Mouse (Mus musculus) midbrain, embryonic 11.5 days (tissue): ENCODE data around the gene Mmp27. TPM values are rescaled to one million over a fixed set of nuclear protein-coding genes. Genes with fewer than 3 reads are reported as not detected.

Experiments used
- ATAC-seq: fragments of 200-750 bp; cut with Nextera tagmentation; 2 replicates; pipeline ENCODE4 v1.8.0; 2017; ENCODE audit warnings: moderate TSS enrichment, moderate library complexity; ENCODE audit not compliant: low FRiP score
- DNase-seq: peaks from one replicate; pipeline ENCODE4 v3.0.0; 2015; ENCODE audit warnings: low spot score; ENCODE audit errors: missing footprints
- H3K27ac ChIP-seq: fragments of 300-500 bp; sonication (generic); 2 replicates; pipeline ENCODE4 v1.5.1; 2014; ENCODE audit warnings: low read depth, low read length
- H3K27me3 ChIP-seq: fragments of 300-500 bp; sonication (generic); 2 replicates; pipeline ENCODE4 v1.6.1; 2014; ENCODE audit warnings: mild to moderate bottlenecking, low read length, moderate library complexity, mixed read lengths; ENCODE audit not compliant: control insufficient read depth, insufficient read depth
- H3K36me3 ChIP-seq: fragments of 300-500 bp; sonication (generic); 2 replicates; pipeline ENCODE4 v1.6.1; 2014; ENCODE audit warnings: mild to moderate bottlenecking, low read length, moderate library complexity, mixed read lengths; ENCODE audit not compliant: control insufficient read depth, insufficient read depth
- H3K4me1 ChIP-seq: fragments of 300-500 bp; sonication (generic); 2 replicates; pipeline ENCODE4 v1.6.1; 2014; ENCODE audit warnings: low read length; ENCODE audit not compliant: control insufficient read depth, insufficient read depth
- H3K4me2 ChIP-seq: fragments of 300-500 bp; sonication (generic); 2 replicates; pipeline ENCODE4 v1.6.1; 2014; ENCODE audit warnings: mild to moderate bottlenecking, moderate library complexity
- H3K4me3 ChIP-seq: fragments of 300-500 bp; sonication (generic); 2 replicates; pipeline ENCODE4 v1.5.1; 2014; ENCODE audit warnings: low read depth, low read length
- H3K9ac ChIP-seq: fragments of 300-500 bp; sonication (generic); 2 replicates; pipeline ENCODE4 v1.6.1; 2014; ENCODE audit warnings: low read length
- H3K9me3 ChIP-seq: fragments of 300-500 bp; sonication (generic); 2 replicates; pipeline ENCODE4 v1.6.1; 2016; ENCODE audit warnings: low read length; ENCODE audit not compliant: control insufficient read depth
- WGBS: fragments of 180-500 bp; shearing (Covaris S2); extraction: QIAGEN DNeasy Blood & Tissue Kit; methylation state at CpG from one replicate; pipeline ENCODE4 v1.1.7; 2014; 5-methylcytosine and 5-hydroxymethylcytosine counted together
- polyA plus RNA-seq: library from polyadenylated mRNA; unstranded; fragments of >200 nt; fragmentation: Nextera tagmentation; extraction: Ambion mirVana; gene quantifications from 2 replicates; pipeline ENCODE4 v1.2.1, GENCODE M21; 2014

The Mmp27 gene
- polyA plus RNA-seq, 1 experiment from 2014 or later: not detected

DNA sequence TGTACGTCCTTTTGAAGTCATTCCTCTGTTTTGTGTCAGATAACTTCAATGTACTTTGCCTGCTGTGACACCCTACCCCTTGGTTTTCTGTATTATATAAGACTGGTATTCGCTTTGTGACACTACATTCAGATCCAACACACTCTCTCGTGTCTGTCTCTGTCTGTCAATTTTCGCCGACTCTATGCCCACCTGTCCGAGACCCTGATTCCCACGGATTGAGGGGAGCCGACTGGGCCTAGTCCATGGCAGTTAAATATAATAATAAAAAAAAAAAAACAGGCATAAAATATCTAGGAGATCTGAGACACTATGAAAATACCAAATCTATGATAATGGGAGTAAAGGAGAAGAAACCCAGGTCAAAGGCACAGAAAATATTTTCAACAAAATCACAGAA is 18.9 kb downstream of the Mmp27 start:
- no peak for ATAC-seq
- H3K27ac ChIP-seq: no peak overlapping the region
- no peaks in the 10 kb centered on the region for H3K36me3 ChIP-seq
- H3K27me3 ChIP-seq: no peaks in the 10 kb centered on the region
- H3K4me1 ChIP-seq: no peaks in the 10 kb centered on the region
- no peak for DNase-seq
- WGBS: 81% methylated on average over 8 of the region's 8 CpGs
- H3K4me2 ChIP-seq: no peak overlapping the region
- no peak overlapping the region for H3K9ac ChIP-seq
- H3K4me3 ChIP-seq: no peak overlapping the region
- H3K9me3 ChIP-seq: no peaks in the 10 kb centered on the region

GRCm38 (mm10) chr9:7593272-7593812 is 22.1 kb downstream of the Mmp27 start:
- 93% methylated on average over 3 of the region's 3 CpGs for WGBS
- no peak overlapping the region for H3K9ac ChIP-seq
- H3K36me3 ChIP-seq: no peaks in the 10 kb centered on the region
- no peaks in the 10 kb centered on the region for H3K9me3 ChIP-seq
- no peaks in the 10 kb centered on the region for H3K27me3 ChIP-seq
- H3K4me1 ChIP-seq: no peaks in the 10 kb centered on the region
- DNase-seq: no peak
- no peak overlapping the region for H3K27ac ChIP-seq
- no peak overlapping the region for H3K4me3 ChIP-seq
- H3K4me2 ChIP-seq: no peak overlapping the region
- no peak for ATAC-seq

DNA sequence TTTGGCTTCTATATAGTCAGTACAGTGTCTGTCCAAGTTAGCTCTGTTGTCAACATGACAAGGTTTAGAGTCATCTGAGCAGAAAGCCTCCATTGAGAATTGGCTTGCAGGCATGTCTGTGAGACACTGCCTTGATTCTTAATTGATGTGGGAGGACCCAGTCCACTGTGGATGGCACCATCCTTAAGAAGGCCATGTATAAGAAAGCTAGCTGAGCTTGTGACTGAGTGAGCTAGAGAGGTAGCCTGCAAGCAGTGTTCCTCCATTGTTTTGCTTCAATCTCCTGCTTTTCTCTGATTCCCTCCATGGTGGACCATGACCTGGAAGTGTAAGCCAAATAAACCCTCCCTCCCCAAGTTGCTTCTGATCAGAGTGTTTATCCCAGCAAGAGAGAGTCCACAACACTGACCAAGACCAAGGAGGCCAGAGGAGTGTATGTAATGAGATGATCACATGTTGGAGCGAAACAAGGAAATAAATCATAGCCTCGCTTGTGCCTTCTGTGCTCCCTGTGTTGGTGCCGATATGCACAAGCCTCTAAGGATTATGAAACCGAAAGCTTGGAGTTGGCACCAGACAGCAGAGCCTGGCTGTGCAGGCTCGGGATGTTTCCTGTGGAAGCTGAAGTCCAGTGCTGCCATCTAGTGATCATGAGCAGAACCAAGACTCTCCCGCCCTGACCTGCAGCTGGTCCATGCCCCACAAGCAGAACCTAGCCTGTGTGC is 23.8 kb downstream of the Mmp27 start:
- H3K9ac ChIP-seq: peak overlapping the region; percentile 34; the same call in 1 of the 2 replicates

GRCm38 (mm10) chr9:7602982-7603742 is 32.0 kb downstream of the Mmp27 start:
- H3K36me3 ChIP-seq: no peaks in the 10 kb centered on the region
- WGBS: under 1% methylated on average over 3 of the region's 3 CpGs
- no peaks in the 10 kb centered on the region for H3K9me3 ChIP-seq
- ATAC-seq (peak; percentile 64; the same call in 1 of the 2 replicates), DNase-seq (peak; percentile 93)
- no peak overlapping the region for H3K4me2 ChIP-seq
- no peaks in the 10 kb centered on the region for H3K4me1 ChIP-seq
- no peak overlapping the region for H3K4me3 ChIP-seq
- H3K9ac ChIP-seq: no peak overlapping the region
- H3K27me3 ChIP-seq: no peaks in the 10 kb centered on the region
- H3K27ac ChIP-seq: no peak overlapping the region

More for the DNA sequence above, 23.8 kb downstream of the Mmp27 start:
- Histone ChIP-seq H3K27ac (no peak overlapping the region), H3K4me1 (no peaks in the 10 kb centered on the region), H3K4me3 (peak overlapping the region; percentile 4; the same call in 1 of the 2 replicates), H3K36me3 (no peaks in the 10 kb centered on the region), H3K9me3 (no peaks in the 10 kb centered on the region), H3K4me2 (peak overlapping the region; percentile 35; the same call in 1 of the 2 replicates), H3K27me3 (no peaks in the 10 kb centered on the region)
- WGBS: 14% methylated on average over 6 of the region's 6 CpGs
- DNase-seq: peak; percentile 95
- ATAC-seq: peak; percentile 98

DNA sequence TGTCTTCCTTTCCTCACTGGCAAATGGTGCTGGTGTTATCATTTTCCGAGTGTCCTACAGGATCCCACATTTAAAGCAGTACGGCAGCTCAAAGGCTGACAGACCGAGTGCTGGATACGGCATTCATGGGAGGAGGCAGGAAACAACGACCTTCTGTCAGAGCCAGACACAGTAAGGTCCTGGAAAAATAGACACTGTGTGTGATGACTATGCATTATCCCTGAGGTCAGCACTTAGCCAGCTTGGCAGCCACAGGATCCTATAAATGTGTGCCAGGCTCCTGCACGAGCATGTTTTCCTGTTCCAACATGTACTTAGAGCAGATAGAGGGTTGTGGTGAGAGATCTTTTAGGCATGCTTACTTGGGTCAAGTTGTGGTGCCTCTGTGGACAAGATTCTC is 32.8 kb downstream of the Mmp27 start:
- Histone ChIP-seq H3K9me3 (no peaks in the 10 kb centered on the region), H3K4me1 (no peaks in the 10 kb centered on the region), H3K27me3 (no peaks in the 10 kb centered on the region), H3K9ac (no peak overlapping the region), H3K4me2 (no peak overlapping the region), H3K27ac (no peak overlapping the region), H3K4me3 (no peak overlapping the region), H3K36me3 (no peaks in the 10 kb centered on the region)
- ATAC-seq (peak; percentile 9; the same call in 1 of the 2 replicates), DNase-seq (no peak)
- WGBS: 91% methylated on average over 6 of the region's 6 CpGs

DNA sequence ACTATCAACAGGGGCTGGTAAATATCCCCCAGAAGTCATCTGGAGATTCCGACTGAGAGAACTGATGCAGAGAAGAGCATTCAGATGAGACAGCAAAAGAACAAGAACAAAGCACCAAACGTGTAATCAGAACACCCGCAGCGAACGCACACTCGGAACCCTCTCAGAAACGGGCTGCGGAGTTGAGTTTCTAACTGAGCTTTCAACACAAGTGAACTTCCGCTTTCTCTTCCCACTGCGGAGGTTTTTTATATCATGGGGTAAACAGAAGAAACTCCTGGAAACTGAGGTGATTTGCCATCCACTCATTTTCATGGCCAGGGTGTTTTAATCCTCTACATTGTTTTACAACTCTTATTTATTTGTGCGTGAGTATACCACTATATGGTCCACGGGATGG is 34.4 kb downstream of the Mmp27 start:
- WGBS: 86% methylated on average over 12 of the region's 12 CpGs
- H3K36me3 ChIP-seq: no peaks in the 10 kb centered on the region
- no peaks in the 10 kb centered on the region for H3K27me3 ChIP-seq
- no peak overlapping the region for H3K27ac ChIP-seq
- H3K4me3 ChIP-seq: no peak overlapping the region
- H3K9ac ChIP-seq: no peak overlapping the region
- no peaks in the 10 kb centered on the region for H3K4me1 ChIP-seq
- ATAC-seq (no peak), DNase-seq (no peak)
- H3K4me2 ChIP-seq: no peak overlapping the region
- H3K9me3 ChIP-seq: no peaks in the 10 kb centered on the region

- ATAC-seq (no peak), DNase-seq (no peak)
- Histone ChIP-seq H3K27me3 (no peaks in the 10 kb centered on the region), H3K4me1 (no peaks in the 10 kb centered on the region), H3K9me3 (no peaks in the 10 kb centered on the region), H3K27ac (no peak overlapping the region), H3K4me3 (no peak overlapping the region), H3K9ac (no peak overlapping the region), H3K36me3 (no peaks in the 10 kb centered on the region), H3K4me2 (no peak overlapping the region)
- WGBS: 73% methylated on average over 3 of the region's 3 CpGs
These were observed 51.4 kb downstream of the Mmp27 start for GRCm38 (mm10) chr9:7622582-7622981.

DNA sequence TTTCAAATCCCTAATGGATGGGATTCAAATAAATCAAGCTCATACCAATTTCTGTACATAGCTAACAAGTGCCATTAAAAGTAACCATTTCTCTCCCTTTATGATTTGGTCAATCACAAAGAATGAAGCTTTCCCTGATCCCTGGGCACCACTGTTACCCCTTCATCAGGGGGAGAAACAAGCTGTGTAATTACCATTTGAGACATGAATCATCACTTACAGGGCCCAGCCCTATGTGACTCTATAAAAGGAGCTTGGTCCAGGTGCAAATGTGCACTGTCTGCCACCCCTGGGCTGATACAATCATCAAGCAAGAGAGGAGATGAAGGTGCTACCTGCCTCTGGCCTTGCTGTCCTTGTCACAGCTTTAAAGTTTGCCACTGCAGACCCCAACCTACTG is 56.7 kb downstream of the Mmp27 start, which contains the start of gene Mmp20:
TSS of gene Mmp20 (plus strand) at position 301 of the 400 bp plus-strand sequence.
- no peak within 1 kb of the TSS for H3K4me2 ChIP-seq
- no peak within 1 kb of the TSS for H3K9ac ChIP-seq
- H3K27ac ChIP-seq: no peak within 1 kb of the TSS
- H3K4me3 ChIP-seq: no peak within 1 kb of the TSS
- H3K9me3 ChIP-seq: no peaks in the 10 kb centered on the region
- ATAC-seq: no peak
- H3K4me1 ChIP-seq: no peaks in the 10 kb centered on the region
- H3K36me3 ChIP-seq: no peaks in the 10 kb centered on the region
- DNase-seq: no peak
- no peaks in the 10 kb centered on the region for H3K27me3 ChIP-seq
